Mouse (Mus musculus) CD4-positive helper T cell, adult 2 months (primary cell): ENCODE measurements around the gene Pla2g4c.
"Not testable (repeated sequence)": the region's sequence is repeated elsewhere in the genome, so short reads cannot be mapped to it uniquely, and the experiment has no call there.

Source experiments
- DNase-seq: peaks from one replicate; pipeline ENCODE4 v3.0.0-alpha.2; 2012; ENCODE audit warnings: low read depth, missing footprints, low spot score

Pla2g4c gene

DNA sequence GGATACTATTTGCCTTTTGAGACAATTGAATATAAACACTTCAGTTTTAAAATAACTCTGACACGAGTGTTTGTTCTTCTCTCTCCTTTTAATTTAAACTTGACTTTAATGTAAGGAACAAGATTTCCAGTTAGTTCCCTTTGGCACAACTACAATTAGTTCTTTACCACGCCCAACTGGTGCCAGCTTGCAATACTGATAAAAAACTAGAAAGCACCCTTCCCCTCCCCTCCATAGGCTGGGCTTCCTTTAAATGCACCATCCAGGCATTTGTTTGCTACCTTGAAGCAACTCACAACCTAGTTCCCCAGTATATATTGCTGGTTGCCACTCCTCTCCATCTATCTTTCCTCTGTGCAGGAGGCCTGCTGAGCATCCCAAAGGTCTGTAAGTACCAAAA, at the start of gene Pla2g4c:
Pla2g4c (plus strand) TSS at position 340 of the 400 bp plus-strand sequence.
- no peak for DNase-seq

DNA sequence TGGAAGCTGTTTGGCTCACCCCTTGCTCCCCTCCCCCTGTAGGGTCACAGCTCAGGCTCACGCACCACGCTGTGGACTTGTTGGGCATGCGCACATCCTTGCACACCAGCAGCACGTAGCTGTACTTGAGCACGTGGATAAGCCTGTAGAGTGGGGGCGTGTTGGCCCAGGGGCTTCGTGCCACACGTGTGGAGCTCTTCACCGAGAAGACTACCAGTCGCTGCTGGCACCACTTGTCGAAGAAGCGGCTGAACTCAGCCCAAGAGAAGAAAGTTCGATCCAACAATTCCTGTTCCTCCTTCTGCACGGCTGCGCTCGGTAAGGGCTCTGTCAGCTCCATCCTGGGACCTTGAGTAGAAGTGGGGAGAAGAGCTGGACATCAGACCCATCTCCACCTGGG, 47.4 kb upstream of the Pla2g4c start, which contains the start of gene Lig1:
Lig1 (plus strand) TSS at position 203 of the 400 bp plus-strand sequence.
- DNase-seq: no peak

DNA sequence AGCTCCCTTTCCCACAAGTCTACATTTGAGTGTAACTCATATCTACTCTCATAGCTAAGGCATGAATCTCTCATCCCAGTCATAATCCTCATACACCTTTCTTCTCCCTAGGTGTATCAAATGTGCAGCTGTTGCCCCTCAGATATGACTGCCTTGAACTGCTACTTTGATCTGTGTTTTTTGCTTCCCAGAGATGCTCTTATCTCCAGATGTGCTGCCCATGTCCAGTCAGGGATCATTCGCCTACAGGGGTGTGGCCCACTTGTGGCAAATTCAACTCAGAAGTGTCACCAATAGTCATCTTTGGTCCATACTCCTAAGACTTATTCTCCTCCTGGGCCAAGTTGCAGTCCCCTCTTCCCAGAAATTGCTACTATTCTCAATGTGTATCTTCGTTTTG, 46.6 kb upstream of the Pla2g4c start:
- no peak for DNase-seq

DNA sequence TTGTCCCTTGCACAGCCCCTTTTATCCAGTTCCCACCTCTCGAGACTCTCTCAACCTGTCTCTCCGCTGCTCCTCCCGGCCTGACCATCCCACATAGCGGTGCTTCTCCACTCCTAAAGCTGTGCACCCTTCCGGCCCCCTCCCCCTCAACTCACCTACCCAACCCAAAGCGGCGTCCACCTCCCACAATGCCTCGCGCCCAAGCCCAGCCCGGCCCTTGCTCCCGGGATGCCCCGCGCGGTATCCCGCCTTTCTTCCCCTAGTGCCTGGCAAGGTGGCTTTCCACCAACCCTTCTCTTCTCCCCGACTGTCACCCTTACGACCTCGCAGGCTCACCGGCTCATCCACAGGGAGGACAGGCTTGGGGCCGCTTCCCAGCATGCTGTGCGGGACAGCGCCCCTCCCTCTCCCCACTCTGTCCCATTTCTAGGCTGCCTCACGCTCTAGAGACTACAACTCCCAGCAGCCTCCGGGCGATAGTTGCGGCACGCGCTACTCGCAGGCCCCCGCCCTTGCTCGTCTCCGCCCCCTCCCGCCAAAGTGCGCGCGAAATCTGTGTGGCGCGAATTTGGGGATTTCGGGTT, 46.1 kb upstream of the Pla2g4c start, which contains the start of gene Zswim9:
Zswim9 (minus strand) TSS at position 414 of the 584 bp plus-strand sequence.
- DNase-seq: peak; percentile 94

DNA sequence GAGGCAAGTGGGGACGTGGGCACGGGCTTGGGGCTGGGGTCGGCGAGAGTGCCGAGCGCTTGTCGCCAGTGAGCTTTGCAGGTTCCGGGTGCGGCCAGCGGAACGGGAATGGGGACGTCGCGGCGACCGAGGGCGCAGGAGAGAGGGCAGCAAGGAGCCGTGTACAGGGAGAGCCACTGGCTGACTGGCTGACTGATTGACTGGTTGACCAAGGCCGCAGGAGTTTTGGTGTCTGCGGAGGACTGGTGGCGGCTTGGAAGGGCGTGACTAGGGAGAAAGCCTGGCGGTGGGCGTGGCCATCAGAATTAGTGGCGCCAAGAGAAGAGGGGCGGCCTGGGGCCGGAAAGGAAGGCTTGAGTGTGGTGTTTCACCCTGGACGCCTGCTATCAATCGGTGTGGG, 45.5 kb upstream of the Pla2g4c start:
- DNase-seq: not testable (repeated sequence)

DNA sequence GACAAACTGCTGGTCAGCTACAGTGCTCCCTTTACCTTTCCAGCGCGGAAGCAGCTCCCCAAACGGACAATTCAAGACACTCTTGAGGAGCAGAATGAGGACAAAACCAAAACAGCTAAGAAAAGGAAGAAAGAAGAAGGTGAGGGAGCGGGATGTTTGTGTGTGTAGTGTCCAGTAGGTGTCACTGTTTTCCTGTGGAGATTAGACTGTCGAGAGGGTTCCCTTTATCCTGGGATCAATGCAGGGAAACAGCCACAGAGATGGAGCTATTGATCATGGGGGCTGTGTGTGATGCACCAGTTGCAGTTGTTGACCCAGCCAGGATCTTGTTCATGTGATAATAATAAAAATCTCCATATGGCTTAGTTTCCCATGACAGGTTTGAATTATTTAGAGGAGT, 35.8 kb upstream of the Pla2g4c start:
- DNase-seq: peak; percentile 12

DNA sequence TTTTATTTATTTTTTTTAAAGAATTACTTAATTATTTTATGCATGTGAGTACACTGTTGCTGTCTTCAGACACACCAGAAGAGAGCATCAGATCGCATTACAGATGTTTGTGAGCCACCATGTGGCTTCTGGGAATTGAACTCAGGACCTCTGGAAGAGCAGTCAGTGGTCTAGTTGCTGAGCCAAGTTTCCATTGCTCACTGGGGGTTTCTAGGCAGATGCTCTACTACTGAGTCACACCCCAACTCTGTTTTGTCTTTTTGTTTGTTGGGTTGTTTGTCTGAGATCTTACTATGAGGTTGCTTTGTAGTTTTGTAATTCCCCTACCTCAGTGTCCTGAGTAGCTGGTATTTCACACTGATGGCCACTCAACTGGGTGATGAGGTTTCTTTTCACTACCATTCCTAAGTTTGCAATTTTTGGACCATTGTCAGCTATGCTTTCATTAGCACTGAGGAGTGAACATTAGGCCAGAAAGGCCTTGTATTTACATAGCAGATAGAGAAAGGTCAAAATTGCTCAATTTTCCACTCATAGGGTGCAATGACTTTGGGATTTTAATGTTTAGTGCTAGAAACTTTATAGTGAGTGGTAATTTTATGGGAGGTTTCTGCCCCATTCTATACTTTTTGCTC, 34.3 kb upstream of the Pla2g4c start:
- no peak for DNase-seq

DNA sequence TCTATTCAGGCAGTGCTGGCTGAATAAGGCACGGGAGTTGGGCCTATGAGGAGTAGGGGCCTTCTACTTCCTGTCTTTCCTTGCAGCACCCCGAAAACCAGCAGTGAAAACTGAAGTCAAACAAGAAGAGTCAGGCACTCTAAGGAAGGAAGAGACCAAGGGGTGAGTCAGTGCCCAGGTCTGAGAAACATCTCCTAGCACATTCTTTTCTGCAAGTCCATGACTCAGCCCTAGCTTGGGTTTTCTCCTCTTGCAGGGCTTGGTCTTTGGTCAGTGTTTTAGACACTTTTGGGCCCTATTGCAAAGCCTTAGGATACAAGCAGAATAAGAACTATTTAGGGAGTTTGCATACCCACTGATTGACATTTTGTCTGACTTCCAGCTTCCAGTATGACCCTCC, 33.1 kb upstream of the Pla2g4c start:
- DNase-seq: no peak

DNA sequence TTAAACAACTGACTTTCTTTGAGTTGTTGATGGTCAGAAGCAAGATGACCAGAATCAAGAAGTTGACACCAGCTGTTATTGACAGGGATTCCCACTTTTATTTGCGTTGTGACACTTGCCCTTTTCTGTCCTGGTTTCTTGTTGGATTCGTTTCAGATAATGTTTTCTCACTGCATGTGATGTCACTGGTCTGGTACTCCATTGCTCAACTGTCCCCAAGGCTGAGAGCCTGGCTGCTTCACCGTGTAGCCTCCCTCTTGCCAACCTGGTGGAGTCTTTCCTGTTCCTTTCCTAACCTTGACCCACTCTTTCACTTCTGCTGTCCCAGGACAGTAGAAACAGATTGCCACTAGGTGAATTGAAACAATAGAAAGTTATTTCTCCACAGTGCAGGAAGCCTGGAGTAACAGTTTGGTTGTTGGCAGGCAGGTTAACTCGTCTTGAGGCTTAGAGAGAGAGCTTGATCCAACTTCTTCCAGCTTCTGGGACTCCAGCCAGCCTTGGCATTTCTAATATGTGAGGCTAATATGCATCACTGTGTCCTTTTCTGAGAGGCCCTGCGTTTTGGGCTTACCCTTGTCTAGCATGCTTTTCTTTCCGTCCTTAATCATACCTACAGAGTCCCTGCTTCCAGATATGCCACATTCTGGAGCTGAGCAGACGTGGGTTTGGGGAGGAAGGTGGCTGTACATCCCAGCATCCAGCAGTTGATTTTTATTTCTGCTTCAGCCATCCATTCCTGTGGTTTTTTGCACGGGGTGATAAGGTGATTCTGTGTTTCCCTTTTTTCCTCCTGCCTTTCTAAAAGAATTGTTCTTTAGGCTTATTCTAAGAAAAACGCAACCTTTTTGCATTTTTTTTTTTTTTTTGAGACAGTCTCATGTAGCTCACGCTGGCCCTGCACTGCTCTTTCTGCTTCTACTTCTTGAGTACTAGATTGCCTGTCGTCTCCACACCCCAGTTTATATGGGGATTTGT, 30.3 kb upstream of the Pla2g4c start:
- no peak for DNase-seq

DNA sequence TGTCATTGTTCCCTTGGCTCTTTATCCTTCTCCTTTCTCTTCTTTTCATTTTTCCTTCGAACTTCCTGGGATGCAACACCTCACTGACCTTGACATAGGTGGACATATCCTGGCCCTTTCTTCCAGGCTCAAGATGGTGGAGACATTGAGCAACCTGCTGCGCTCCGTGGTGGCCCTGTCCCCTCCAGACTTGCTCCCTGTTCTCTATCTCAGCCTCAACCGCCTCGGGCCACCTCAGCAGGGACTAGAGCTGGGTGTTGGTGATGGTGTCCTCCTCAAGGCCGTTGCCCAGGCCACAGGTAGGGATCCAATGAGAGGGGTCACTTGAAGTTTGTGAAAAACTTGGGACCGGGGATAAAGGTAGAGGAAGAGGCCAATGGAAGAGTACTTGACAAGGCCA, 29.2 kb upstream of the Pla2g4c start:
- DNase-seq: no peak

DNA sequence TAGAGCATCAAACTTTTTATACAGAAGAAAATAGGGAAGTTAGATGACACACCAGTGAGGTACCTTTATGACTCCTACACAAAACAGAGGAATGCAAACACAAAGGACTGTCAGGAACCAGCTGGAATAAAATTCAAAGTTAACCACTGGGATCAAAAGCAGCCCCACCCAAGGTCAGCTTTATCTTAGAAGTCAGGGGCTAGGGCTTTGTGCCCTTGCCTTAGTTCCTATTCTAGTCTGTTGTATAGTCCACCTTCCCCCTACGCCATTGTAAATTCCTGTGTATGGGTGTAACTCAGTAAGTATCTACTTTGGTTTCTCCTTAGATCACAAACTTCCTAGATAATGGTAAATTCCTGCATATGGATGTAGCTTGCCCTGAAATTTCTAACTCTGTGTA, 26.8 kb upstream of the Pla2g4c start:
- no peak for DNase-seq

DNA sequence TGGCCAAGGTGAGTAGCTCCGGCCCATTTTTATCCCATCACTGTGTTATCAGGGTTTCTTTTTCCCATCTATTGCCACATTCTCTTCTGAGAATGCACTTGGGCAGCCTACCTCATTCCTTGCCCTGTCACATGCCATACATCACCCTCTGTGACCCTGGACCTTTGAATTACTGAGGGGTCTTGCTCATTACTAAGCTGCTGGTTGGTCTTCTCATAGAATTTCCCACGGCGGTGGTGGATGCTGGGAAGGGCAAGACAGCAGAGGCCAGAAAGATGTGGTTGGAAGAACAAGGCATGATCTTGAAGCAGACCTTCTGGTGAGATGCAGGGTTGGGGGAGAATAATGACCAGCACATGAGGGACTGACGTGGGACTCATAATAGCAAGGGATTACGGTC, 25.6 kb upstream of the Pla2g4c start:
- DNase-seq: no peak

DNA sequence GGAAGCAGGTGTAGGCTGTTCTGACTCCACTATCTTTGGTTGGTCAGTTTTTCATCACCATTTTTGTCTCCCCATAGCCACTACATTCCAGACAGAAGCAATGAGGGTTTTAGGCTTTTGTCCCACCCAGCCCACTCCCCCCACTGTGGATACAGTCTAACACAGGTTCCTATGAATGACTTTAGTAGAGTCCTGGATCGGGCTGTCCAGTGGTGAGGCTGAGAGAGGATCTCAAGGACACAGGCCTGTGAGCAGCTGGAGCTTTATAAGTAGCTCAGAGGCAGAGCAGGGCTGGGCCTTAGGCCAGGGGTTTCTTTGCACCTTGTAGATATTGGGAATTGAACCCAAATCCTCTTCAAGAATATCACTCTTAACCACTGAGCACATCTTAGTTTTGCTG, 22.8 kb upstream of the Pla2g4c start:
- DNase-seq: no peak

DNA sequence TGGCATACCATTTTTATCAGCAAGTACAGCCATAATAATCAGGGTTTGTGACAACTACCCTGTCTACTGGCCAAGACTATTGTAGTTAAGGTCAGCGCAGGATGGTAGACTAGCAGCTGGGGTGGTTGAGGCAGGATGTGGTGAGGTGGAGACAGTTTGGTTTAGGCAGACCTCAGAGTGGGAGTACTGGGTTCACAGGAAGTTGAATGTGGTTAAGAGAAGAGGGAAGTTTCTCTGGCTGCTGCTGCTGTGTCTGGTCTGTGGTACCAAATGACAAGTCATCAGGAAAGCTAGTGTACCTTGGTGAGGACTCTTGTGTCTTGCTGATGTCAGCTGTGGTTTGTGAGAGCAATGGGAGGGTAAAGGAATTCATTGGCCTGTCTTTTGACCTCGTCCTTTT, 21.7 kb upstream of the Pla2g4c start:
- DNase-seq: peak; percentile 82

DNA sequence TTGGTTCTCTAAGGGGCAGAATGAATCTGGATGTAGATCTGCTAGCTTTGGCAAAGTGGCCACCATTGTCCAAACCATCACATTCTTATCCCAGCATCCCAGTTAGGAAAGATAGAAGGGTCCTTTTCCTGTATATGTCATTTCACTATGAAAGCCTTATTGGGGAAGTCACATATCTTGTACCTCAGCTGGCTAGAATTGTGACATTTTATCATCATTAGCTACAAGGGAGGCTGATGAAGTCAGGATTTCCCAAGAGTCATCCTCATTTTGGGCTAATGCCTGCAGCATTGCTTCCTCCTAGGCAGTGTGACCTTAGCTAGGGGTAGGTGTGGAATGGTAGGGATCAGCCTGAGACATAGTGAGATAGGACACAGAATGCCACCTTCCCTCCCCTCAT, 21.1 kb upstream of the Pla2g4c start:
- no peak for DNase-seq

DNA sequence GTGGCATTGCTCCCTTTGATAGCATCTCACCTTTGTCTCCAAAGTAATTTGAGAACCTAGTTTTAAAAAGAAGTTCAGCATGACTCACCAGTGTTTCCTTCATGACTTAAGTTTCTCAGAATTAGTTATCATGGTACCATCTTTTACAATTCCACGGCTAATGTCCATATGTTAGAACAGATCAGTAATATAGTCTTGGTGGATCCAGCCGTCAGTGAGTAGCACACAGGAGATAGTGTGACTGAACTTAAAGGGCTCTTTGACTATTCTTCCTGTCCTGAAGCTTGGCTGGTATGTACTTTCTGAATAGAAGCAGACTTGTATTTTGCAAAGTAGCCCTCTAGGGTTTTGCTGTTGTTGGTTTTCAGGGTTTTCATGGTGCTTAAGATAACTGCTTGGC, 15.0 kb upstream of the Pla2g4c start:
- no peak for DNase-seq

DNA sequence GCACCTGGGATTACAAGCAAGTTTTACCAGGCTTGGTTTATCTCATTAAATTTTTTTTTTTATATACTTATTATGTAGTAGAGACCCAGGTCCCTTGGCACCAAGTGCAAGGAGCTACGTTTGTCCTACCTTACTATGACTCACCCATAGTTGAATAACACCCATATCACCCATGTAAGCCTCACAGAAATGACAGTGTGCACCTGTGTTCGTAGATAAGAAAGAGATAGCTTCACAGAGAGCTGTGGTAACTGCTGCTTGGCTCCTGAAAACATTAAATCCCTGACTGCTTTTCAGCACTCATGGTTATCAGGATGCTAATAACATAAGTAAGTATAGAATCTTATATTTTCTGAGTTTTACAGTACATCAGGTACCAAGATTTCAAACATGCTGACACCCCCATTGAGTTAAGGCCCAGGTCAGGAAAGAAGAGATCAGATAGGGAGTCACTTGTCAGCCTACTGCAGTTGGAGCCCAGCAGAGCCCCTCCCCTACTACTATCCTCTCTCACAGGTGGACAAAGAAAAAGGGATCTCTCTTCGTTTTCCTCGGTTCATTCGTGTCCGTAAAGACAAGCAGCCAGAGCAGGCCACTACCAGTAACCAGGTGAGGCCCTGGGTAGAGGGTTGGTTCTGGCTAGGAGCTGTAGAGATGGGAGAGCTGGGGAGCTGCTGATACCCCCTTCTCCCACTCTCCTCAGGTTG, 13.8 kb upstream of the Pla2g4c start:
- no peak for DNase-seq

DNA sequence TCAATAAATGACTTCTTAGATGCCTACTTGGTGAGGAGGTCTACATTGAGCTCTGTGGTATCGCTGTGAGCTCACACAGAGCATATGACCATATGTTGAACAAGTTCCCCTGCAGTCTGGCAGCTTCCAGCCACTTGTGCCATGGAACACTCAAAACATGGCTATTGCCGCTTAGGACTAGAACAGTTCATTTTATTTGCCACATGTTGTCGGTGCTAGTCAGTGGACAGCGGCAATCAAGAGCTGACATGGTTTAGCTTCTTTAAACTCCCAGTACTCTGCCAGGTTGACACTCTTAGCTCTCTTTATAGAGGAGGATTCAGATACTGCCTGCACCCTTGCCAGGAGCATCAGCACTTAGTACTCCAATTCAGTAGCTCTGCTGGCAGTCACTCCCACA, 13.1 kb upstream of the Pla2g4c start:
- DNase-seq: no peak

DNA sequence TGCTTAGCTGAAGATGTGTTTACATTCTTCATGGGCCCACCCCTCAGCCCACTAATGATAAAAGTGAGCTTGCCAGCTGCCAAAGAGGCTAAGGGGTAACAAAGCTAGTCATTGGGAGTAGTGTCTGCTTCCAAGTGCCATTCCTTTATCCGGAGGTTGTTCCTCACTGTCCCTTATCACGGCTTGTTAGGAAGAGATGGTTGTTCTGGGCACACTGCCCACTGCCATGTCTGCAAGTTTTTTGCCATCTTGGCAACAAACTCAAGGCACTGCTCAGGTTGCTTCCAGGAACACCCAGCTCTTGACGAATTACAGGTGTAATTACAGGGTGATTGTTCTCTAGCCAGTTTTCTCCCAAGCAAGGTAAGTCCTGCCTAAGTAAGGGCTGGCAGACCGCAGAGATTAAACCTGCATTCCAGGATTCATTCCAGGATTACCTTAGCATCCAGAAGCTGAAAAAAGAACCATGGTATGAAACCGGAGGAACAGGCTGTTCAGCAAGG, 10.3 kb upstream of the Pla2g4c start:
- DNase-seq: no peak

DNA sequence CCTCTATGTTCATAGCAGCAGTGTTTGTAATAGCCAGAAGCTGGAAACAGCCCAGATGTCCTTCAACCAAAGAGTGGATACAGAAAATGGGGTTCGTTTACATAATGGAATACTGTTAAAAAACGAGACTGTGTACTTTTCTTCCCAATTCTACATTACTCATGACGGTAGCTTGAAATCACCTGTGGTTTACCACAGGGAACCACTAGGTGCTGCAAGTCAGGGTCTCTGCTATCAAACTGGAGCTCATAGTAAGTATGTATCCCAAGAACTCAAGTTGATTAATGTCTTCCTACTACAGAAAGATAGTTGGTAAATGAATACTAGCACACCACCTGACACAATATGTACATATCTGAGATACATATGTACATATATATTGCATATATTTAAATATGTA, 3.0 kb upstream of the Pla2g4c start:
- DNase-seq: no peak

DNA sequence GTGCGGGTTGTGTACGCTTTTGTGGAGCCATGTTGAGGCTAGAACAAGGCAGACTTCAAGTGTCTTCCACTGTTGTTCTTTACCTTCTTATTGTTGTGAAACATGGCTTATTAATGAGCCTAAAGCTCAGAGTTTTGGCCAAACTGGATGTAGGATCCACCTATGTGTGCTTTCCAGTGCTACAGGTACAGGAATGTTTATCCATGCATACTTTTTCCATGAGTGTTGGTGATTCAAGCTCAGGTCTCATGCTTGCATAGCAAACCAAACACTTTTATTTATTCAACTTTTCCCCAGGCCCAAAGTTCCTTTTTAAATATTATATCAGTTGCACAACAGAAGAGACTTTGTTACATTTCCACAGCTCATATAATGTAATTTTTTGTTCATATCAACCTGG, 6.1 kb downstream of the Pla2g4c start:
- no peak for DNase-seq

DNA sequence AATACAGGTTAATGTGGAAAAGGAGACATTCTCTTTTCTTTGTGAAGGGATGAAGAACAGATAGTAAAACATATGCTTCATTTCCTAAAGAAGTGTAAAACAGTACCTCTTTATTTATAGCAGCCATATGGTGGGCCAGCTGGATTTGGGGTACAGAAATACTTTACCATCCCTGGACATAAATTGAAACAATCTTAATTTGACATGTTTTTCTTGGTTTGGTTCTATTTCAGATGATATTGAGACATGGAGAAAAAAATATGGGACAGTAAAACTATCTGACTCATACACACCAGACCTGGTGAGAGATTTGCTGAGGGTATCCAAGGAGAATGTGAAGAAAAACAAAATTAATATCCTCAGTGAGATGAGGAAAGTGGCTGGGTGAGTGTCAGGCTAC, 31.5 kb downstream of the Pla2g4c start:
- DNase-seq: no peak
